Mouse (Mus musculus): ENCODE measurements around the gene Lrrc1.

GRCm38 (mm10) chr9:77471646-77472220 is 72.9 kb downstream of the Lrrc1 start:
- TF ChIP-seq CTCF (conservative IDR thresholded peaks at IDR 0.05; ENCODE audit: insufficient read depth, insufficient read length, low read depth, low read length) (no peak), POLR2A (IDR thresholded peaks at IDR 0.05; ENCODE audit: low read depth, low read length) (no peak)

Data from kidney, adult 2 months (tissue).